Comparison of ENCODE assay signal across 21 mouse cellular contexts in the genomic region with DNA sequence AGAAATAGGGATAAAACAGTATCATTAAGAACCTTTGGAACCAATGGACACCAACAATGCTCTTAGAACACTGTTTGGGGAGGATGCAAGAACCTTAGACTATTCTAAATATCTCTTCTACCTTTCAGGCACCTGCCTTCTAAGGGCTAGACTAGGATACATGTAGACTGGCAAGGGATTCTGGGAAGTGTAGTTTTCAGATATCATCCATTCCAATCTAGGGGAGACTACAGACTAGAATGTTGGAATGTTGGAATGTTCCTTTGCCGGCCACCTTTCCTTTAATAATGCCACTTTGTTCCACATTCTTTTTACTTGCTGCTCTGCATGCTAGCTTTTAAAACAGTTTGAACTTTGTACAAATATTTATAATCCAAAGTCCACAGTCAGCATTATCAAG.
DNase-seq lines count a peak whose midpoint lies in the region; ATAC-seq and TF ChIP-seq lines count a peak whose summit lies in the region.
"Had no signal": no experiment of that assay in that cellular context is flagged by ENCODE, and none has a peak within 500 bp of the region (broad histone marks: within the 10 kb centered on the region; RNA-seq: fewer than 3 reads in every experiment).

No protein-coding gene starts in this region.

- 56% methylated on average over 1 of the region's 1 CpGs for WGBS in lung, postnatal 0 days
- 67% methylated on average over 1 of the region's 1 CpGs for WGBS in heart, embryonic 10.5 days

- H3K4me3 ChIP-seq in lung, postnatal 0 days (ENCODE audit: low read depth, low read length) = no peak overlapping the region
- H3K4me3 ChIP-seq in ES-E14 (ENCODE audit: insufficient read depth in 1 of 2, low read depth in 1 of 2, low read length in 2 of 2, poor library complexity in 1 of 2, severe bottlenecking in 1 of 2) = no peak overlapping the region
- no peak overlapping the region for H3K4me3 ChIP-seq in heart, embryonic 10.5 days
- H3K4me3 ChIP-seq: embryonic facial prominence, embryonic 10.5 days; embryonic facial prominence, embryonic 12.5 days; forebrain, embryonic 13.5 days; forebrain, embryonic 15.5 days had no signal

- no peaks in the 10 kb centered on the region for H3K36me3 ChIP-seq in lung, postnatal 0 days (ENCODE audit: insufficient read depth, low read length)
- H3K36me3 ChIP-seq in ES-E14 (ENCODE audit: control insufficient read depth, insufficient read depth, low read length, poor library complexity, severe bottlenecking) = no peaks in the 10 kb centered on the region
- no peaks in the 10 kb centered on the region for H3K36me3 ChIP-seq in heart, embryonic 10.5 days
- H3K36me3 ChIP-seq: embryonic facial prominence, embryonic 10.5 days; embryonic facial prominence, embryonic 12.5 days; forebrain, embryonic 15.5 days had no signal

- peak; percentile 27 for DNase-seq in lung, postnatal 0 days (ENCODE audit: low spot score)
- DNase-seq in lung, adult 18-20 months = no peak
- DNase-seq in ES-E14 (ENCODE audit: low read depth, low spot score) (no peak), R1 (ENCODE audit: low read depth, low spot score) (peak; percentile 23)
- no peak for DNase-seq in heart, embryonic 10.5 days (ENCODE audit: low spot score)
- DNase-seq in ovary, postnatal 10 days (ENCODE audit: low spot score) = no peak
- DNase-seq: adrenal gland, adult 8-10 months; adrenal gland, postnatal 14 days; adrenal gland, postnatal 36 days; cerebellum, adult 11-12 months; cerebellum, adult 2 months; cerebellum, adult 9-10 months; cerebellum, postnatal 10 days; cerebellum, postnatal 25 days had no signal

- H3K9ac ChIP-seq in lung, postnatal 0 days (replicated peaks; ENCODE audit: low read depth) = no peak overlapping the region
- no peak overlapping the region for H3K9ac ChIP-seq in ES-E14 (ENCODE audit: insufficient read depth, low read depth, low read length, poor library complexity, severe bottlenecking)
- H3K9ac ChIP-seq: embryonic facial prominence, embryonic 12.5 days; forebrain, embryonic 13.5 days; forebrain, embryonic 15.5 days had no signal

- ATAC-seq in lung, postnatal 0 days = peak; percentile 46
- no peak for ATAC-seq in monocyte, adult 5-6 weeks (replicated peaks; ENCODE audit: insufficient number of reproducible peaks, low FRiP score, low TSS enrichment, poor library complexity, severe bottlenecking)
- ATAC-seq: activated CD4-positive, CD25-positive, alpha-beta regulatory T cell, adult 4 months; forebrain, embryonic 13.5 days; forebrain, embryonic 15.5 days; Patski had no signal

- no peak overlapping the region for H3K27ac ChIP-seq in lung, postnatal 0 days (ENCODE audit: low read length)
- no peak overlapping the region for H3K27ac ChIP-seq in ES-E14 (ENCODE audit: insufficient read depth, low read depth, low read length, poor library complexity, severe bottlenecking)
- H3K27ac ChIP-seq in heart, embryonic 10.5 days = no peak overlapping the region
- H3K27ac ChIP-seq: embryonic facial prominence, embryonic 10.5 days; embryonic facial prominence, embryonic 12.5 days; forebrain, embryonic 13.5 days; forebrain, embryonic 15.5 days had no signal

- H3K9me3 ChIP-seq in lung, postnatal 0 days (ENCODE audit: low read length) = no peaks in the 10 kb centered on the region
- H3K9me3 ChIP-seq in ES-E14 (ENCODE audit: control insufficient read depth, insufficient read depth, low read depth, low read length) = no peaks in the 10 kb centered on the region
- H3K9me3 ChIP-seq in heart, embryonic 10.5 days = no peaks in the 10 kb centered on the region
- H3K9me3 ChIP-seq: embryonic facial prominence, embryonic 10.5 days; embryonic facial prominence, embryonic 12.5 days; forebrain, embryonic 13.5 days; forebrain, embryonic 15.5 days had no signal

- in situ Hi-C loops in ES-E14 (cut with MboI; ENCODE audit: low sequenced_read_pairs in 2 of 2, unreplicated experiment in 2 of 2) = no loop called here

- TF ChIP-seq EP300 in lung, postnatal 0 days (IDR thresholded peaks at IDR 0.05) = no peak

- no peaks in the 10 kb centered on the region for H3K4me1 ChIP-seq in lung, postnatal 0 days (ENCODE audit: insufficient read depth, low read depth, low read length)
- H3K4me1 ChIP-seq in ES-E14 (ENCODE audit: control insufficient read depth in 2 of 2, insufficient read depth in 2 of 2, low read length in 2 of 2, poor library complexity in 1 of 2) = no peaks in the 10 kb centered on the region
- no peaks in the 10 kb centered on the region for H3K4me1 ChIP-seq in heart, embryonic 10.5 days
- H3K4me1 ChIP-seq: embryonic facial prominence, embryonic 12.5 days; forebrain, embryonic 13.5 days; forebrain, embryonic 15.5 days had no signal

- H3K4me2 ChIP-seq in lung, postnatal 0 days (replicated peaks; ENCODE audit: low read depth, low read length) = no peak overlapping the region
- H3K4me2 ChIP-seq: embryonic facial prominence, embryonic 12.5 days; forebrain, embryonic 13.5 days; forebrain, embryonic 15.5 days had no signal

- H3K27me3 ChIP-seq in lung, postnatal 0 days (replicated peaks; ENCODE audit: insufficient read depth, low read length) = no peaks in the 10 kb centered on the region
- H3K27me3 ChIP-seq in heart, embryonic 10.5 days (ENCODE audit: insufficient read depth, poor library complexity, severe bottlenecking) = no peaks in the 10 kb centered on the region
- H3K27me3 ChIP-seq: embryonic facial prominence, embryonic 12.5 days; forebrain, embryonic 13.5 days; forebrain, embryonic 15.5 days; Patski had no signal

- TF ChIP-seq CTCF in lung, postnatal 0 days (IDR thresholded peaks at IDR 0.05) = no peak

TF ChIP-seq in ES-E14, 5 proteins besides CTCF, POLR2A, EP300 and RAD21:
- TF ChIP-seq HCFC1 (IDR thresholded peaks at IDR 0.05; ENCODE audit: borderline replicate concordance, insufficient read depth, low read length) (peak; percentile 77; the same call in 1 of the 2 replicates), CHD2 (IDR thresholded peaks at IDR 0.05; ENCODE audit: low read depth, low read length) (no peak), ZC3H11A (IDR thresholded peaks at IDR 0.05; ENCODE audit: borderline replicate concordance, low read depth, low read length) (no peak), MAFK (IDR thresholded peaks at IDR 0.05; ENCODE audit: insufficient read depth, low read depth, low read length) (no peak)

Comparison
In these comparisons a context has a peak if more than half of its experiments do, and no peak if none do; other contexts are left out.
1. DNase-seq: peak in lung, postnatal 0 days (single experiment) and R1 (single experiment); none in lung, adult 18-20 months (0 of 2), ES-E14 (single experiment), heart, embryonic 10.5 days (single experiment) and ovary, postnatal 10 days (single experiment).